ENCODE assay signal across 8 mouse cellular contexts in genomic region chr4:155042606-155043288, GRCm38 (mm10). TPM values are rescaled to one million over a fixed set of nuclear protein-coding genes. Genes with fewer than 3 reads are reported as not detected.
DNase-seq lines count a peak whose midpoint lies in the region; ATAC-seq and TF ChIP-seq lines count a peak whose summit lies in the region.

No protein-coding gene starts in this region.

- peaks cover 88% of the 10 kb centered on the region for H3K27me3 ChIP-seq in embryonic facial prominence, embryonic 13.5 days
- H3K27me3 ChIP-seq in hindbrain, embryonic 15.5 days = peaks cover 26% of the 10 kb centered on the region
- peaks cover 33% of the 10 kb centered on the region for H3K27me3 ChIP-seq in neural tube, embryonic 15.5 days (replicated peaks)

- 1% methylated on average over 65 of the region's 65 CpGs for WGBS in embryonic facial prominence, embryonic 13.5 days
- WGBS in hindbrain, embryonic 15.5 days = 2% methylated on average over 56 of the region's 65 CpGs
- WGBS in neural tube, embryonic 15.5 days = under 1% methylated on average over 62 of the region's 65 CpGs

- ATAC-seq in embryonic facial prominence, embryonic 13.5 days (ENCODE audit: insufficient number of reproducible peaks, insufficient read depth, low FRiP score, low TSS enrichment, low read depth) = no peak
- peak; percentile 61 for ATAC-seq in hindbrain, embryonic 15.5 days (ENCODE audit: low FRiP score, low read depth)
- peak; percentile 72 for ATAC-seq in neural tube, embryonic 15.5 days (ENCODE audit: low FRiP score)

- TF ChIP-seq CTCF in left cerebral cortex, adult 2 months (IDR thresholded peaks at IDR 0.05) = no peak; the same call in 1 of the 2 replicates

- H3K27ac ChIP-seq in left cerebral cortex, adult 2 months = peak overlapping the region; percentile 80
- no peak overlapping the region for H3K27ac ChIP-seq in embryonic facial prominence, embryonic 13.5 days
- H3K27ac ChIP-seq in hindbrain, embryonic 15.5 days (replicated peaks) = no peak overlapping the region
- H3K27ac ChIP-seq in neural tube, embryonic 15.5 days (replicated peaks) = peak overlapping the region; percentile 45

- no peaks in the 10 kb centered on the region for H3K36me3 ChIP-seq in embryonic facial prominence, embryonic 13.5 days
- no peaks in the 10 kb centered on the region for H3K36me3 ChIP-seq in hindbrain, embryonic 15.5 days
- H3K36me3 ChIP-seq in neural tube, embryonic 15.5 days = no peaks in the 10 kb centered on the region

- H3K4me3 ChIP-seq in left cerebral cortex, adult 2 months = peak overlapping the region; percentile 65
- H3K4me3 ChIP-seq in embryonic facial prominence, embryonic 13.5 days = peak overlapping the region; percentile 45
- H3K4me3 ChIP-seq in hindbrain, embryonic 15.5 days = peak overlapping the region; percentile 55
- peak overlapping the region; percentile 52 for H3K4me3 ChIP-seq in neural tube, embryonic 15.5 days (replicated peaks)

- peaks cover 9% of the 10 kb centered on the region for H3K4me1 ChIP-seq in embryonic facial prominence, embryonic 13.5 days
- peaks cover 42% of the 10 kb centered on the region for H3K4me1 ChIP-seq in hindbrain, embryonic 15.5 days (replicated peaks)
- peaks cover 43% of the 10 kb centered on the region for H3K4me1 ChIP-seq in neural tube, embryonic 15.5 days

- intact Hi-C loops in left cerebral cortex, adult 2 months (cut with DNase I) = no loop called here

- peak overlapping the region; percentile 90 for H3K4me2 ChIP-seq in embryonic facial prominence, embryonic 13.5 days
- peak overlapping the region; percentile 92 for H3K4me2 ChIP-seq in hindbrain, embryonic 15.5 days
- peak overlapping the region; percentile 89 for H3K4me2 ChIP-seq in neural tube, embryonic 15.5 days

- peak overlapping the region; percentile 61 for H3K9ac ChIP-seq in embryonic facial prominence, embryonic 13.5 days
- H3K9ac ChIP-seq in hindbrain, embryonic 15.5 days = peak overlapping the region; percentile 64
- H3K9ac ChIP-seq in neural tube, embryonic 15.5 days (replicated peaks) = peak overlapping the region; percentile 60

- DNase-seq in left cerebral cortex, adult 2 months (ENCODE audit: extremely low spot score in 1 of 2, low spot score in 2 of 2) = peak; percentile 61 to 63
- no peak for DNase-seq in left cerebral cortex, adult 8-10 months (ENCODE audit: low spot score in 2 of 2)
- no peak for DNase-seq in spleen, postnatal 14 days (ENCODE audit: low spot score in 2 of 2)
- DNase-seq in MN1 (ENCODE audit: low spot score) = no peak
- no peak for DNase-seq in lung, postnatal 10 days

- no peaks in the 10 kb centered on the region for H3K9me3 ChIP-seq in embryonic facial prominence, embryonic 13.5 days
- no peaks in the 10 kb centered on the region for H3K9me3 ChIP-seq in hindbrain, embryonic 15.5 days
- H3K9me3 ChIP-seq in neural tube, embryonic 15.5 days (replicated peaks) = no peaks in the 10 kb centered on the region

RNA-seq across cellular contexts. Expression of gene Plch2, which starts 13.8 kb away (rescaled TPM):
- 10 to 100 TPM; 83.4 to 90.2 TPM for total RNA-seq in left cerebral cortex, adult 2 months (2021)
- 10 to 100 TPM; 56.8 to 64.3 (median 60.9) TPM for total RNA-seq in left cerebral cortex, adult 8-10 months (2022)
- polyA plus RNA-seq in embryonic facial prominence, embryonic 13.5 days (2015; fragmentation: Nextera tagmentation; extraction: Ambion mirVana) = 11.2 and 12.8 TPM in 2 replicates
- 17.9 and 18.2 TPM in 2 replicates for polyA plus RNA-seq in hindbrain, embryonic 15.5 days (2015; fragmentation: Nextera tagmentation; extraction: Ambion mirVana)
- polyA plus RNA-seq in neural tube, embryonic 15.5 days (2015; fragmentation: Nextera tagmentation; extraction: Ambion mirVana) = 16.0 and 18.7 TPM in 2 replicates

RNA-seq across cellular contexts. Expression of gene Pex10, which starts 24.1 kb away (rescaled TPM):
- 10 to 100 TPM; 17.4 to 18.3 TPM for total RNA-seq in left cerebral cortex, adult 2 months (2021)
- total RNA-seq in left cerebral cortex, adult 8-10 months (2022) = 10 to 100 TPM; 17.6 to 21.2 (median 19.5) TPM
- 22.2 and 26.4 TPM in 2 replicates for polyA plus RNA-seq in embryonic facial prominence, embryonic 13.5 days (2015; fragmentation: Nextera tagmentation; extraction: Ambion mirVana)
- polyA plus RNA-seq in hindbrain, embryonic 15.5 days (2015; fragmentation: Nextera tagmentation; extraction: Ambion mirVana) = 22.3 and 23.9 TPM in 2 replicates
- 22.3 and 23.5 TPM in 2 replicates for polyA plus RNA-seq in neural tube, embryonic 15.5 days (2015; fragmentation: Nextera tagmentation; extraction: Ambion mirVana)

RNA-seq across cellular contexts. Expression of gene Rer1, which starts 43.4 kb away (rescaled TPM):
- total RNA-seq in left cerebral cortex, adult 2 months (2021) = 10 to 100 TPM; 62.4 to 67.5 TPM
- total RNA-seq in left cerebral cortex, adult 8-10 months (2022) = 10 to 100 TPM; 63.3 to 69.9 (median 64.2) TPM
- 147 and 162 TPM in 2 replicates for polyA plus RNA-seq in embryonic facial prominence, embryonic 13.5 days (2015; fragmentation: Nextera tagmentation; extraction: Ambion mirVana)
- polyA plus RNA-seq in hindbrain, embryonic 15.5 days (2015; fragmentation: Nextera tagmentation; extraction: Ambion mirVana) = 124 and 125 TPM in 2 replicates
- polyA plus RNA-seq in neural tube, embryonic 15.5 days (2015; fragmentation: Nextera tagmentation; extraction: Ambion mirVana) = 130 and 139 TPM in 2 replicates

RNA-seq across cellular contexts. Expression of gene Morn1, which starts 43.6 kb away (rescaled TPM):
- 10 to 100 TPM; 10.6 to 11.2 TPM for total RNA-seq in left cerebral cortex, adult 2 months (2021)
- 10 to 100 TPM; 10.2 to 19.4 (median 12.9) TPM for total RNA-seq in left cerebral cortex, adult 8-10 months (2022)
- polyA plus RNA-seq in embryonic facial prominence, embryonic 13.5 days (2015; fragmentation: Nextera tagmentation; extraction: Ambion mirVana) = 5.6 and 6.2 TPM in 2 replicates
- polyA plus RNA-seq in hindbrain, embryonic 15.5 days (2015; fragmentation: Nextera tagmentation; extraction: Ambion mirVana) = 8.1 and 10.0 TPM in 2 replicates
- 6.4 and 6.7 TPM in 2 replicates for polyA plus RNA-seq in neural tube, embryonic 15.5 days (2015; fragmentation: Nextera tagmentation; extraction: Ambion mirVana)

Comparison
In these comparisons a context has a peak if more than half of its experiments do, and no peak if none do; other contexts are left out.
1. DNase-seq: peak in left cerebral cortex, adult 2 months (2 of 2); none in left cerebral cortex, adult 8-10 months (0 of 2), spleen, postnatal 14 days (0 of 2), MN1 (single experiment) and lung, postnatal 10 days (single experiment).
2. H3K27ac ChIP-seq: peak in left cerebral cortex, adult 2 months (single experiment) and neural tube, embryonic 15.5 days (single experiment); none in embryonic facial prominence, embryonic 13.5 days (single experiment) and hindbrain, embryonic 15.5 days (single experiment).
3. Peak in every context shown above with its lines, with median percentiles within 50 percentile points of each other: H3K4me3 ChIP-seq, H3K4me2 ChIP-seq and H3K9ac ChIP-seq.